ENCODE assay signal across 8 mouse cellular contexts in genomic region chr11:109364337-109364736, GRCm38 (mm10). TPM values are rescaled to one million over a fixed set of nuclear protein-coding genes. Genes with fewer than 3 reads are reported as not detected.
A peak's percentile ranks its signal among the peaks of the same experiment; 100 is the strongest.
DNase-seq lines count a peak whose midpoint lies in the region; ATAC-seq and TF ChIP-seq lines count a peak whose summit lies in the region.

No protein-coding gene starts in this region.

- H3K9ac ChIP-seq in limb, embryonic 15.5 days: no peak overlapping the region
- peak overlapping the region; percentile 45; the same call in 1 of the 2 replicates for H3K9ac ChIP-seq in stomach, postnatal 0 days (ENCODE audit: low read length)

- H3K4me3 ChIP-seq in spleen, adult 2 months (ENCODE audit: extremely low read depth, insufficient read depth, insufficient read length): peak overlapping the region; percentile 35; the same call in 1 of the 2 replicates
- H3K4me3 ChIP-seq in limb, embryonic 15.5 days: peak overlapping the region; percentile 91
- H3K4me3 ChIP-seq in stomach, postnatal 0 days (ENCODE audit: low read depth, low read length): peak overlapping the region; percentile 18; the same call in 1 of the 2 replicates

- peaks cover 9% of the 10 kb centered on the region for H3K36me3 ChIP-seq in spleen, adult 2 months (ENCODE audit: control insufficient read depth, insufficient read depth, low read length)
- H3K36me3 ChIP-seq in limb, embryonic 15.5 days: peaks cover 15% of the 10 kb centered on the region
- no peaks in the 10 kb centered on the region for H3K36me3 ChIP-seq in stomach, postnatal 0 days (ENCODE audit: control insufficient read depth, insufficient read depth, low read length)

- TF ChIP-seq CTCF in spleen, adult 2 months (IDR thresholded peaks at IDR 0.05; ENCODE audit: extremely low read depth, insufficient read depth, insufficient read length, insufficient replicate concordance): no peak
- no peak for TF ChIP-seq CTCF in stomach, postnatal 0 days (IDR thresholded peaks at IDR 0.05; ENCODE audit: low read depth)

- no peak for TF ChIP-seq POLR2A in spleen, adult 2 months (IDR thresholded peaks at IDR 0.05; ENCODE audit: low read depth, low read length)

- 43% methylated on average over 2 of the region's 2 CpGs for WGBS in spleen, adult 2 months
- 51% methylated on average over 2 of the region's 2 CpGs for WGBS in limb, embryonic 15.5 days
- 50% methylated on average over 2 of the region's 2 CpGs for WGBS in stomach, postnatal 0 days

- H3K27me3 ChIP-seq in spleen, adult 2 months (ENCODE audit: control insufficient read depth, insufficient read depth, low read length): no peaks in the 10 kb centered on the region
- 0 out of 2 replicates have a peak, but pooled peaks cover 4% of the 10 kb centered on the region for H3K27me3 ChIP-seq in limb, embryonic 15.5 days
- no peaks in the 10 kb centered on the region for H3K27me3 ChIP-seq in stomach, postnatal 0 days (ENCODE audit: control insufficient read depth, insufficient read depth, low read length)

- peak overlapping the region; percentile 27 for H3K27ac ChIP-seq in spleen, adult 2 months (ENCODE audit: insufficient read depth, low read length)
- no peak overlapping the region for H3K27ac ChIP-seq in limb, embryonic 15.5 days
- H3K27ac ChIP-seq in stomach, postnatal 0 days (replicated peaks): peak overlapping the region; percentile 45; the same call in 1 of the 2 replicates

- no peaks in the 10 kb centered on the region for H3K9me3 ChIP-seq in limb, embryonic 15.5 days
- H3K9me3 ChIP-seq in stomach, postnatal 0 days (ENCODE audit: control insufficient read depth, low read length): no peaks in the 10 kb centered on the region

- ATAC-seq in limb, embryonic 15.5 days (ENCODE audit: insufficient number of reproducible peaks, low FRiP score, low TSS enrichment, low read depth): no peak
- ATAC-seq in stomach, postnatal 0 days (ENCODE audit: low FRiP score, low TSS enrichment): no peak
- no peak for ATAC-seq in granulocyte monocyte progenitor cell, adult 5-6 weeks (replicated peaks; ENCODE audit: poor library complexity, severe bottlenecking)

- H3K4me2 ChIP-seq in limb, embryonic 15.5 days: peak overlapping the region; percentile 67
- H3K4me2 ChIP-seq in stomach, postnatal 0 days (replicated peaks; ENCODE audit: low read depth): peak overlapping the region; percentile 73

- TF ChIP-seq EP300 in stomach, postnatal 0 days (optimal IDR thresholded peaks at IDR 0.05): no peak

- peaks cover 23% of the 10 kb centered on the region; the same call in 1 of the 2 replicates for H3K4me1 ChIP-seq in spleen, adult 2 months (ENCODE audit: control insufficient read depth, insufficient read depth, insufficient read length)
- H3K4me1 ChIP-seq in limb, embryonic 15.5 days: peaks cover 37% of the 10 kb centered on the region
- H3K4me1 ChIP-seq in stomach, postnatal 0 days (replicated peaks; ENCODE audit: control insufficient read depth, insufficient read depth): peaks cover 19% of the 10 kb centered on the region

- DNase-seq in cerebellum, adult 9-11 months: peak; percentile 30
- DNase-seq in cerebellum, postnatal 36 days: no peak
- DNase-seq in spleen, adult 2 months (ENCODE audit: low read depth in 1 of 2, low spot score in 2 of 2): no peak
- no peak for DNase-seq in spleen, postnatal 4 days (ENCODE audit: low spot score in 2 of 2)
- no peak for DNase-seq in stomach, postnatal 0 days (ENCODE audit: low spot score)
- no peak for DNase-seq in thymus, postnatal 25 days

RNA-seq across cellular contexts. Expression of gene Gna13, which starts 1.7 kb away (rescaled TPM):
- 22.0 and 29.8 TPM in 2 replicates for polyA plus RNA-seq in spleen, adult 2 months (2012; rRNA removed)
- 20.4 and 23.7 TPM in 2 replicates for polyA plus RNA-seq in limb, embryonic 15.5 days (2015; fragmentation: Nextera tagmentation; extraction: Ambion mirVana)
- polyA plus RNA-seq in stomach, postnatal 0 days (2015; fragmentation: Nextera tagmentation; extraction: Ambion mirVana): 46.5 and 49.5 TPM in 2 replicates
- 34.6 and 38.5 TPM in 2 replicates for total RNA-seq in granulocyte monocyte progenitor cell, adult 5-6 weeks (2014; fragmentation: Nextera tagmentation)
- total RNA-seq in granulocyte monocyte progenitor cell, adult 5-6 weeks (2017): 40.6 and 43.5 TPM in 2 replicates

RNA-seq across cellular contexts. Expression of gene 9930022D16Rik, which starts 49.4 kb away (rescaled TPM):
- polyA plus RNA-seq in spleen, adult 2 months (2012; rRNA removed): not detected in 2 replicates
- not detected in 2 replicates for polyA plus RNA-seq in limb, embryonic 15.5 days (2015; fragmentation: Nextera tagmentation; extraction: Ambion mirVana)
- not detected in 2 replicates for polyA plus RNA-seq in stomach, postnatal 0 days (2015; fragmentation: Nextera tagmentation; extraction: Ambion mirVana)
- total RNA-seq in granulocyte monocyte progenitor cell, adult 5-6 weeks (2014; fragmentation: Nextera tagmentation): not detected in 2 replicates
- not detected in 2 replicates for total RNA-seq in granulocyte monocyte progenitor cell, adult 5-6 weeks (2017)

Comparison
In these comparisons a context has a peak if more than half of its experiments do, and no peak if none do; other contexts are left out.
1. H3K4me3 ChIP-seq: peak in every context shown above with its lines; median percentile 91 in limb, embryonic 15.5 days; 35 in spleen, adult 2 months; 18 in stomach, postnatal 0 days.